Mouse (Mus musculus) neural tube, embryonic 14.5 days (tissue): ENCODE measurements at regions not wholly inside any gene's neighbourhood (a gene's known extent, or its start where the extent isn't known, plus 50 kb on each side); places are given as distances from the start of the nearest gene placed in this dataset.

ENCODE experiments used
- ATAC-seq: fragments of 200-750 bp; cut with Nextera tagmentation; 2 replicates; pipeline ENCODE4 v1.8.0; 2017; ENCODE audit warnings: low read depth, mild to moderate bottlenecking, moderate TSS enrichment, moderate library complexity
- H3K27ac ChIP-seq: fragments of 300-500 bp; sonication (generic); 2 replicates; pipeline ENCODE4 v1.5.1; 2014; ENCODE audit warnings: low read depth, mild to moderate bottlenecking, control low read depth, low read length, moderate library complexity, mixed read lengths
- H3K27me3 ChIP-seq: fragments of 300-500 bp; sonication (generic); 2 replicates; pipeline ENCODE4 v1.6.1; 2014; ENCODE audit warnings: low read length; ENCODE audit not compliant: control insufficient read depth, insufficient read depth
- H3K36me3 ChIP-seq: fragments of 300-500 bp; sonication (generic); 2 replicates; pipeline ENCODE4 v1.6.1; 2014; ENCODE audit warnings: low read length, mixed read lengths; ENCODE audit not compliant: control insufficient read depth, insufficient read depth
- H3K4me1 ChIP-seq: fragments of 300-500 bp; sonication (generic); 2 replicates; pipeline ENCODE4 v1.6.1; 2014; ENCODE audit warnings: low read length; ENCODE audit not compliant: control insufficient read depth, insufficient read depth
- H3K4me2 ChIP-seq: fragments of 300-500 bp; sonication (generic); 2 replicates; pipeline ENCODE4 v1.6.1; 2014; ENCODE audit warnings: mild to moderate bottlenecking, low read depth, low read length, control low read depth
- H3K4me3 ChIP-seq: fragments of 300-500 bp; sonication (generic); 2 replicates; pipeline ENCODE4 v1.5.1; 2014; ENCODE audit warnings: low read depth, low read length, control low read depth, mixed read lengths
- H3K9ac ChIP-seq: fragments of 300-500 bp; sonication (generic); replicated peaks from 2 replicates; pipeline ENCODE4 v1.6.1; 2014; ENCODE audit warnings: low read depth, mild to moderate bottlenecking, control low read depth, low read length, mixed read lengths
- H3K9me3 ChIP-seq: fragments of 300-500 bp; sonication (generic); 2 replicates; pipeline ENCODE4 v1.6.1; 2016; ENCODE audit warnings: low read length; ENCODE audit not compliant: control insufficient read depth
- WGBS: fragments of 180-500 bp; shearing (Covaris S2); extraction: QIAGEN DNeasy Blood & Tissue Kit; methylation state at CpG from one replicate; pipeline ENCODE4 v1.1.7; 2014; 5-methylcytosine and 5-hydroxymethylcytosine counted together

- Histone ChIP-seq H3K36me3 (no peaks in the 10 kb centered on the region), H3K4me3 (no peak overlapping the region), H3K27ac (no peak overlapping the region), H3K4me1 (no peaks in the 10 kb centered on the region), H3K4me2 (no peak overlapping the region), H3K9ac (no peak overlapping the region), H3K27me3 (no peaks in the 10 kb centered on the region), H3K9me3 (no peaks in the 10 kb centered on the region)
- ATAC-seq: no peak
- WGBS: 73% methylated on average over 5 of the region's 5 CpGs
Measured at GRCm38 (mm10) chr6:99976144-99976543, 250.0 kb upstream of the Prok2 start.

- Histone ChIP-seq H3K27ac (no peak overlapping the region), H3K36me3 (no peaks in the 10 kb centered on the region), H3K9me3 (no peaks in the 10 kb centered on the region), H3K27me3 (no peaks in the 10 kb centered on the region), H3K4me1 (no peaks in the 10 kb centered on the region), H3K4me3 (no peak overlapping the region), H3K9ac (no peak overlapping the region), H3K4me2 (no peak overlapping the region)
- 84% methylated on average over 7 of the region's 7 CpGs for WGBS
- no peak for ATAC-seq
Measured at GRCm38 (mm10) chr6:99975486-99975885, 249.3 kb upstream of the Prok2 start.

GRCm38 (mm10) chr6:99974464-99974863 lies 248.3 kb upstream of the Prok2 start:
- Histone ChIP-seq H3K4me1 (no peaks in the 10 kb centered on the region), H3K27ac (no peak overlapping the region), H3K27me3 (no peaks in the 10 kb centered on the region), H3K4me3 (no peak overlapping the region), H3K36me3 (no peaks in the 10 kb centered on the region), H3K4me2 (no peak overlapping the region), H3K9me3 (no peaks in the 10 kb centered on the region), H3K9ac (no peak overlapping the region)
- 90% methylated on average over 4 of the region's 4 CpGs for WGBS
- ATAC-seq: no peak

GRCm38 (mm10) chr6:99971376-99971775 lies 245.2 kb upstream of the Prok2 start:
- WGBS: 29% methylated on average over 9 of the region's 9 CpGs
- no peaks in the 10 kb centered on the region for H3K9me3 ChIP-seq
- peak; percentile 67; the same call in 1 of the 2 replicates for ATAC-seq
- H3K9ac ChIP-seq: no peak overlapping the region
- no peaks in the 10 kb centered on the region for H3K27me3 ChIP-seq
- H3K4me2 ChIP-seq: no peak overlapping the region
- no peak overlapping the region for H3K27ac ChIP-seq
- H3K36me3 ChIP-seq: no peaks in the 10 kb centered on the region
- no peak overlapping the region for H3K4me3 ChIP-seq
- no peaks in the 10 kb centered on the region for H3K4me1 ChIP-seq

- Histone ChIP-seq H3K4me3 (no peak overlapping the region), H3K36me3 (no peaks in the 10 kb centered on the region), H3K4me2 (no peak overlapping the region), H3K4me1 (no peaks in the 10 kb centered on the region), H3K9me3 (no peaks in the 10 kb centered on the region), H3K27ac (no peak overlapping the region), H3K9ac (no peak overlapping the region), H3K27me3 (no peaks in the 10 kb centered on the region)
- peak; percentile 87 for ATAC-seq
- 53% methylated on average over 5 of the region's 5 CpGs for WGBS
Measured at GRCm38 (mm10) chr6:99968889-99969288, 242.7 kb upstream of the Prok2 start.

GRCm38 (mm10) chr6:99967465-99967864 lies 241.3 kb upstream of the Prok2 start:
- Histone ChIP-seq H3K4me3 (no peak overlapping the region), H3K4me2 (no peak overlapping the region), H3K36me3 (no peaks in the 10 kb centered on the region), H3K9ac (no peak overlapping the region), H3K9me3 (no peaks in the 10 kb centered on the region), H3K27me3 (no peaks in the 10 kb centered on the region), H3K27ac (no peak overlapping the region), H3K4me1 (no peaks in the 10 kb centered on the region)
- WGBS: 67% methylated on average over 6 of the region's 6 CpGs
- no peak for ATAC-seq

- Histone ChIP-seq H3K27ac (no peak overlapping the region), H3K9me3 (no peaks in the 10 kb centered on the region), H3K4me2 (no peak overlapping the region), H3K9ac (no peak overlapping the region), H3K4me1 (no peaks in the 10 kb centered on the region), H3K36me3 (no peaks in the 10 kb centered on the region), H3K4me3 (no peak overlapping the region), H3K27me3 (no peaks in the 10 kb centered on the region; the same call in 1 of the 2 replicates)
- ATAC-seq: no peak
- 34% methylated on average over 3 of the region's 3 CpGs for WGBS
Measured at GRCm38 (mm10) chr6:99964540-99964939, 238.3 kb upstream of the Prok2 start.

GRCm38 (mm10) chr6:99964007-99964406 lies 237.8 kb upstream of the Prok2 start:
- Histone ChIP-seq H3K27me3 (no peaks in the 10 kb centered on the region; the same call in 1 of the 2 replicates), H3K4me1 (no peaks in the 10 kb centered on the region), H3K36me3 (no peaks in the 10 kb centered on the region), H3K9me3 (no peaks in the 10 kb centered on the region), H3K4me2 (no peak overlapping the region), H3K27ac (no peak overlapping the region), H3K4me3 (no peak overlapping the region), H3K9ac (no peak overlapping the region)
- 79% methylated on average over 4 of the region's 4 CpGs for WGBS
- ATAC-seq: no peak

- Histone ChIP-seq H3K36me3 (no peaks in the 10 kb centered on the region), H3K27ac (no peak overlapping the region), H3K4me2 (no peak overlapping the region), H3K9ac (no peak overlapping the region), H3K27me3 (no peaks in the 10 kb centered on the region; the same call in 1 of the 2 replicates), H3K4me1 (no peaks in the 10 kb centered on the region), H3K4me3 (no peak overlapping the region), H3K9me3 (no peaks in the 10 kb centered on the region)
- no peak for ATAC-seq
- 75% methylated on average over 4 of the region's 4 CpGs for WGBS
Measured at GRCm38 (mm10) chr6:99959371-99959770, 233.2 kb upstream of the Prok2 start.
